Mouse (Mus musculus) cortical plate, adult 2 months (tissue): ENCODE measurements around the gene Bcam.

Experiments used
- CTCF ChIP-seq: fragments of 200-500 bp; IDR thresholded peaks from 2 replicates; pipeline ENCODE4 v1.5.1; 2011; ENCODE audit warnings: mild to moderate bottlenecking, control low read depth, low read length; ENCODE audit not compliant: insufficient read depth; ENCODE audit errors: extremely low read depth
- POLR2A ChIP-seq: fragments of 200-500 bp; IDR thresholded peaks from 2 replicates; pipeline ENCODE4 v1.6.1; 2011; ENCODE audit warnings: mild to moderate bottlenecking, low read length, control low read depth; ENCODE audit not compliant: insufficient read depth; ENCODE audit errors: extremely low read depth

DNA sequence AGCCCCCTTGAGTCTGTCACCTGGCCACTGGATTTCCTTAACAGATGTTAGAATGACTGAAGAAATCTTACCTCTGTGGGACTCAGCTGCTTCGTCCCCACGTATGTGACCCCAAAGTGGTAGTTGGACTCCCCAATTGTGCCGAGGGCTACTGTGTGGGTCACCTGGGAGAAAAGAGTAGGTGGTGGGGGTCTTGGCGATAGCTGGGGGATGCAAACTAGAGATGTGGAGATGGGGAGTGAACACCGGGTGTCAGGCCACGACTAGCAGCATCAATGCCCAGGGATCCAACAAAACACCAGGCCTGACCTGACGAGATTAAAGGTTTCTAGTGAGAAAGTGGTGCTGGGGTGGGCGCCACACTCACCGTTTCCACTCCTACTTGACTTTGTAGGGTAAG is 57.2 kb downstream of the Bcam start:
- TF ChIP-seq CTCF (no peak), POLR2A (no peak)
